Mouse (Mus musculus): ENCODE data around the gene Kcnk13.

Gene Kcnk13

GRCm38 (mm10) chr12:99964301-99965202 lies at the start of gene Kcnk13:
Gene Kcnk13 (plus strand): TSS chr12:99964499.
- DNase-seq (ENCODE audit: low spot score in 2 of 2): peak; percentile 58 to 79

GRCm38 (mm10) chr12:99917800-99918427 lies 46.4 kb upstream of the Kcnk13 start:
- DNase-seq (ENCODE audit: low spot score in 2 of 2): no peak

GRCm38 (mm10) chr12:99919636-99920035 lies 44.7 kb upstream of the Kcnk13 start:
- DNase-seq (ENCODE audit: low spot score in 2 of 2): no peak

GRCm38 (mm10) chr12:99921045-99921444 lies 43.3 kb upstream of the Kcnk13 start:
- no peak for DNase-seq (ENCODE audit: low spot score in 2 of 2)

- no peak for DNase-seq (ENCODE audit: low spot score in 2 of 2)
Observed at GRCm38 (mm10) chr12:99923131-99923606, 41.1 kb upstream of the Kcnk13 start.

GRCm38 (mm10) chr12:99923703-99924102 lies 40.6 kb upstream of the Kcnk13 start:
- DNase-seq (ENCODE audit: low spot score in 2 of 2): no peak

- no peak for DNase-seq (ENCODE audit: low spot score in 2 of 2)
Observed at GRCm38 (mm10) chr12:99928311-99928710, 36.0 kb upstream of the Kcnk13 start.

- DNase-seq (ENCODE audit: low spot score in 2 of 2): no peak
Observed at GRCm38 (mm10) chr12:99929160-99929559, 35.1 kb upstream of the Kcnk13 start.

- DNase-seq (ENCODE audit: low spot score in 2 of 2): no peak
Observed at GRCm38 (mm10) chr12:99932245-99932644, 32.1 kb upstream of the Kcnk13 start.

- DNase-seq (ENCODE audit: low spot score in 2 of 2): no peak
Observed at GRCm38 (mm10) chr12:99933630-99934029, 30.7 kb upstream of the Kcnk13 start.

GRCm38 (mm10) chr12:99935403-99935802 lies 28.9 kb upstream of the Kcnk13 start:
- DNase-seq (ENCODE audit: low spot score in 2 of 2): no peak

- no peak for DNase-seq (ENCODE audit: low spot score in 2 of 2)
Observed at GRCm38 (mm10) chr12:99938476-99938875, 25.8 kb upstream of the Kcnk13 start.

GRCm38 (mm10) chr12:99939179-99939578 lies 25.1 kb upstream of the Kcnk13 start:
- DNase-seq (ENCODE audit: low spot score in 2 of 2): no peak

- no peak for DNase-seq (ENCODE audit: low spot score in 2 of 2)
Observed at GRCm38 (mm10) chr12:99940704-99941103, 23.6 kb upstream of the Kcnk13 start.

GRCm38 (mm10) chr12:99942441-99942840 lies 21.9 kb upstream of the Kcnk13 start:
- no peak for DNase-seq (ENCODE audit: low spot score in 2 of 2)

- DNase-seq (ENCODE audit: low spot score in 2 of 2): peak; percentile 65 to 85
Observed at GRCm38 (mm10) chr12:99952928-99953327, 11.4 kb upstream of the Kcnk13 start.

- no peak for DNase-seq (ENCODE audit: low spot score in 2 of 2)
Observed at GRCm38 (mm10) chr12:99956411-99956810, 7.9 kb upstream of the Kcnk13 start.

- no peak for DNase-seq (ENCODE audit: low spot score in 2 of 2)
Observed at GRCm38 (mm10) chr12:99958068-99959060, 5.9 kb upstream of the Kcnk13 start.

- no peak for DNase-seq (ENCODE audit: low spot score in 2 of 2)
Observed at GRCm38 (mm10) chr12:99959291-99959690, 5.0 kb upstream of the Kcnk13 start.

GRCm38 (mm10) chr12:99959930-99960329 lies 4.4 kb upstream of the Kcnk13 start:
- no peak for DNase-seq (ENCODE audit: low spot score in 2 of 2)

- no peak for DNase-seq (ENCODE audit: low spot score in 2 of 2)
Observed at GRCm38 (mm10) chr12:99960675-99961074, 3.6 kb upstream of the Kcnk13 start.
